Mouse (Mus musculus) layer of hippocampus, postnatal 36 days (tissue): ENCODE results near the gene Ube2n. TPM values are rescaled to one million over a fixed set of nuclear protein-coding genes. Genes with fewer than 3 reads are reported as not detected.

ENCODE experiments used
- DNase-seq, 2 experiments: peaks; one replicate each; pipeline ENCODE4 v3.0.0; 2022
- total RNA-seq, 2 experiments: library from RNA; stranded (reverse); gene quantifications; 2 replicates each; pipeline ENCODE4 v1.2.3; 2021

Ube2n gene
- total RNA-seq, result 100 to 1,000 TPM; 192 to 202 TPM

DNA sequence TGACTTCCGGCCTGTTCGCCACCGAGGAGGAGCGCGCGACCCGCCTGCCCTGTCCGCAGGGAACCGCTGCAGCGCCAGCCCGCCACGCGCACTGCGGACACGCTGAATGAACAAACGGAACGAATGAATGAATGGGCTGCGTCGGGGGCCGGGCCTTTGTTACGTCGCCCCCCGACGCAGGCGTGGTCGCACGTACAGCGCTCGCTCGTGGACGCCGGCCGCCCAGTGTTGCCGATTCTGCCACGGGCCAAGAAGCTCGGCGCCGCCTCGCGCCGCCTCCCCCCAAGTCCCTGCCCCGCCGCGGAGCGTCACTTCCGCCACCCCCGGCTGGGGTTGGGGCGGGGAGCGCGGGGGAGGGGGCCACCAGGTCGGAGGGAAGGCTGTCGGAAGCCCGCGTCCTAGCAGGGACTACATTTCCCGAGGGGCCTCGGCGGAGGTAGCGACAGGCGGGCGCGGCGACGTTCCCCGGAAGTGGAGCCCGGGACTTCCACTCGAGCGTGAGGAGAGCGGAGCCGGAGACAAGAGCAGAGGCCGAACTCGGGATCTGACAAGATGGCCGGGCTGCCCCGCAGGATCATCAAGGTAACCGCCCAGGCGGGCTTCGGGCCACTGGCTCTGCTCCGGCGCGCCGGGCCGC, at the start of gene Ube2n:
Gene Ube2n, plus strand, starts transcription at position 490 of the 637 bp plus-strand sequence.
- peak; percentile 98 to 99 for DNase-seq

GRCm38 (mm10) chr10:95465485-95465896, 49.5 kb upstream of the Ube2n start:
- DNase-seq, result no peak

DNA sequence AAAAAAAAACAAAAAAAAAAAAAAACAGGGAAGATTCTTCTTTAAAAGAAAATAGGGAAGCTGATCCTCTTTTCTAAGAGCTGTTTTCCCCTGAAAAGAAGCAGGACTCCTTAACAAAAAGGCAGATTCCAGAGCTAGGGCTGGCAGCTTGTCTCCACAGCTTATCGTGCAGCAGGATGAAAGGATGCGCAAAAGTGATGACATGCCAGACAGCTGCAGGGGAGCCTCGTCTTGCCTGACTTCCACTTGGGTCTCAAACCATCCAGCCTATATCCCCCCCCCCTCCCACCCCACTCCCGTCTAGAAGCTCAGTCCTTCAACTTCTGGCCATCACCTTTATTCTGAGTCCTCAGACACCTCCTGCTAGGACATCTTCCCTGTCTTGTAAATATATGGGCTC, 46.1 kb upstream of the Ube2n start:
- no peak for DNase-seq

- no peak for DNase-seq
These were observed 43.8 kb upstream of the Ube2n start for GRCm38 (mm10) chr10:95471186-95471585.

DNA sequence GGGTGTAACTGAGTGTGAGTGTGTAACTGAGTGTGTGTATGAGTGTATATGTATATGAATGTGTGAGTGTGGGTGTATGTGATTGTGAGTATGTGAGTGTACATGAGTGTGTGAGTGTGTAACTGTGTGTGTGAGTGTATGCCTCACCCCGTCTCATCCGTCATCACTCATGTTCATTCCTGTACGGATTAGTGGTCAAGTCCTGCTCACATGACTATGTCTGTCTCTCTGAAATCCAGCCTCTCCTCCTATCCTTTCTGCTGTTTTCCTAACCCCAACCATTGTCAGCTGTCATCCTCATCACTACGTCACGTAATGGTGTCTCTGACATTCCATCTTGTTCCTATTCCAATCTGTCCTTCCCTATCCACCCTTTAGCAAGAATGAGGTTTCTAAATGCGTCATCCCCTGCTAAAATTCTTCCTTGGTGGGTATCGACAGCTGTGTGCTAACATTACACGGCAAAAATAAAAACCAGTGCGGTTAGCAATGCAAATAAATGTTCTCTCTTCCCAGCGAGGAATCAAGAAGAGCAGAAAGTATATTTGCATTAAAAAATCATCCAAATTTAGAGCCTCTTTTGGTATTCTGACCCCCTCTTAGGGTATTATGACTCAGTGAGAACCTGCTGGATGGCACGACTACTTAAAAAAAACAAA, 42.9 kb upstream of the Ube2n start:
- peak in 1 of 2 experiments; percentile 8 for DNase-seq

- DNase-seq, result peak; percentile 76 to 82
These were observed 39.0 kb upstream of the Ube2n start for GRCm38 (mm10) chr10:95475923-95476322.

GRCm38 (mm10) chr10:95477516-95477915, 37.4 kb upstream of the Ube2n start:
- DNase-seq, result no peak

- DNase-seq, result no peak
These were observed 25.3 kb upstream of the Ube2n start for GRCm38 (mm10) chr10:95489653-95490052.

- DNase-seq, result no peak
These were observed 20.7 kb upstream of the Ube2n start for GRCm38 (mm10) chr10:95494268-95494667.

GRCm38 (mm10) chr10:95501033-95501432, 13.9 kb upstream of the Ube2n start:
- no peak for DNase-seq

DNA sequence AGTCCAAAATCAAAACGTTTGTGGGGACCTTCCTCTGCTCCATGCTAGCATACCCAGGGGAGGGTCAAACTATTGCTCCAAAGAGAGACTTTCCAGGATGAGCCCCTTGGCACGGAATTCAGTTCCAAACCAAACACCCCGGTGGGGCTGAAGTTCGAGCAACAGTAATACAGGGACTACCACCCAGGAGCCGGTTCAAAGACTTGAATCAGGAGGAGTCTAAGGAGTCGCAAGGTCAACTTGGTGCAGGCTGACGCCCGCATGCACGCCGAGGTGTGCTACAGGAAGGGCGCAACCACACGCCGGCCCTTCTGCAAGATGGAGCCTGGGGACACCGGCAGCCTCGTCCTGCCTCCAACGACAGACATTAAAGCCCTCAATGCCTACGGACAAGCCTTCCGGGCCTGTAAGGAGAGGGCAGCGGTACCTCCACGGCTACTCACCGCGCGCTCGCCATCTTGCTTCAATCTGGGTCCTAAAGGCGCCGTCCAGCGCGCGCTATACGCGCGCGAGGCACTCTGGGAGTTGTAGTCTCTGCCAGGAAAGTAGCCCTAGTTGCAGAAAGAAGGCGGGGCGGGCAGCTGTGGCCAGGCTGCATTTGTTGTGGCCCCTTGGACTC, 13.4 kb upstream of the Ube2n start, which contains the start of gene Mrpl42:
Gene Mrpl42, minus strand, starts transcription at position 478 of the 619 bp plus-strand sequence.
- DNase-seq, result peak; percentile 79 to 83

GRCm38 (mm10) chr10:95503443-95504235, 11.3 kb upstream of the Ube2n start:
- DNase-seq, result no peak

DNA sequence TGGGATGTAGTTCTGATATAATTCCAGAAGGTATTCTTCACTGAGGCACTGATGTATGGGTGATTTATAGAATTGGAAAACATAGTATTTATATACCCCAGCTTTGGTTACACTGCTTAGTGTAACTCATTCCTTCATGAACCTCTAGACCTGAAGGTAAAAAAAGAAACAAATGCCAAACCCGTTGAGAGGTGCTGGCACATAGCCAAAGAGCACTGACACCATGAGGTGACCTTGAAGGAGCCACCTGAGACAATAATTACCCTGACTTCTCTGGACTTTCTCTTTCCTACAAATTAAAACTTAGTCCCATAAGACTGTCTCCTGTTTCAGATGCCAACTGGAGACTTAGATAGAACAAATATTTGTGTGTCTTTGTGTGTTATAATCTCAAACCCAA, 10.6 kb upstream of the Ube2n start:
- no peak for DNase-seq

DNA sequence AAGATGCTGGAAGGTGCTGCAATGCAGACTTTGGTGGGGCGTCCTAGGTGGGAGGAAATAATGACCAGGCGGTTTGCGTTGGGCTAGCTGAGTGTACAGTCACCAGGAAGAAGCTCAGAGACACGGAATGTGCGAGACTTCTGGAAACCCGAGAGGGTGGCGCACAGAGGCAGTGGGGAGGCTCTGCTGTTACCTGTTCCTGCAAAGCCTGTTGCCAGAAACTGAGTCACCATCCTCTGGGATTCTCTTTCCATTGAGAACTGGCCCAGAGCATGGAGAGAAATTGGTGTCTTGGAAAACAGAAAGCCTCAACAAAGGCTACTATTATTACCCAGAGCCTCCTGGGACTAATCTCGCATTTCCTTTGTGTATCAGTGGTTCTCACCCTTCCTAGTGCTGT, 6.8 kb upstream of the Ube2n start:
- DNase-seq, result no peak

DNA sequence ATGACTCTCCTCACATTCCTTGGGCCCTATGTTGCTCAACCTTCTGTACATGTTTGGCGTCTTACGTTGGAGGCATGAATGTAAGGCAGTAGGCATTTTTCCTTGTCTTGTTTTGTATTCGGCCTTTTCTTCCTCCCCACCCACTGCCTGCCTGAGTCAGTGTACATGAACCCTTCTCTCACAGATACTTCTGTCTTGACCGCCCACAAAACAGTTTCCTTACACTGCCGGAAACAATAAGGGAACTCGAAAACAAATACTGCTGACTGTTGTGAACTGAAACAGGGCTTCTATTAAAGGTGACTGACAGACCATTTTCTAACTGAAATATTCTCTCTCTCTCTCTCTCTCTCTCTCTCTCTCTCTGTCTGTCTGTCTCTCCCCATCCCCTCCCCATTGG, 6.2 kb upstream of the Ube2n start:
- no peak for DNase-seq

- no peak for DNase-seq
These were observed 5.7 kb upstream of the Ube2n start for GRCm38 (mm10) chr10:95509263-95509662.

DNA sequence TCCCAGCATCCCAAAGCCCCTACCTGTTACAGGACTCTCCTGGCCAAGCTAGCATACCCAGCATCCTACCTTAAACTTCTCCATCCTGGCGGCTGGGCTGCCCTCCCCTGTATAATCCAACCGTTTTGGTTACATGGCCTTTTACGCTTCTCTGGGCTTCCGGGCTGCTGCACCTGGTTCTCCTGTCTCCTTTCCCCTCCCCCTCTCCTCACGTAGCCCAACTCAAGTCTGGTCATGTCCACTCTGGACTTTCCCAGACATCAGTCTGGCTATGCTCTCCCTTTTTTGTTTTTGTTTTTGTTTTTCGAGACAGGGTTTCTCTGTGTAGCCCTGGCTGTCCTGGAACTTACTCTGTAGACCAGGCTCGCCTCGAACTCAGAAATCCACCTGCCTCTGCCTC, 2.3 kb upstream of the Ube2n start:
- no peak for DNase-seq

DNA sequence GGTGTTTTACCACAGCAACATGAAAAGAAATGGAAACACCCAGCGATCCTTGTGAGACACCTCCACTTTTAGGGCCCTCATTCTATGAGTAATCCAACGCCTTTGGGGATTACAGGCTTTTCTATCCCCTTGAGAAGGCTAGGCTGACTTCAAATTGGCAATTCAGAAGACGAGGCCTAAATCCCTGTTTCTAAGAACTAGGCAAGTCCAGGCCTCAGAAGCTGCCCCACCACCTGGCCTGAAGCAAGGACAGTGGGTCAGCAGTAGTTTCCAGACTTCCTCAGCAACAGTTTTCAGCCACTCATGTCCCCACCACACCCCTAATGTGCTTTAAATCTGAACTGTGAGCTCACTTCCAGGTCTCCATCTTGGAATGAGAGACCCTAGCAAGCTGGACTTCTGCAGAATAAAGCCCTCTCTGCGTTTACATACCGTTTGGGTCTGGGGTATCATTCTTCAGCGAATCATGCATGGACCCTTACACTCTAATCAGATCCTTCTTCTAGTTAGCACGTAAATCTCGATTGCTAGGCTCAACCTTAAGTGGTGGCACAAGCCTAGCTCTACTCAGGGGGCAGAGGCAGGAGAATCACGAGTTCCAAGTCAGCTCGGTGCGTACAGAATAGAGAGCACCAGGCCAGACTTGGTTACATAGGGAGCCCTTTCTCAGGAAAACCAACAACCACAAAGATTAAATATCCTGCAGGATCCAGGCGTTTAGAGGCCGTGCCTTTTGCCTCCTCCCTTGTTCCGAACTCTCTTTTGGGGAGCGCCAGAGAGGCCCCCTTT, 983 bp upstream of the Ube2n start:
- no peak for DNase-seq

DNA sequence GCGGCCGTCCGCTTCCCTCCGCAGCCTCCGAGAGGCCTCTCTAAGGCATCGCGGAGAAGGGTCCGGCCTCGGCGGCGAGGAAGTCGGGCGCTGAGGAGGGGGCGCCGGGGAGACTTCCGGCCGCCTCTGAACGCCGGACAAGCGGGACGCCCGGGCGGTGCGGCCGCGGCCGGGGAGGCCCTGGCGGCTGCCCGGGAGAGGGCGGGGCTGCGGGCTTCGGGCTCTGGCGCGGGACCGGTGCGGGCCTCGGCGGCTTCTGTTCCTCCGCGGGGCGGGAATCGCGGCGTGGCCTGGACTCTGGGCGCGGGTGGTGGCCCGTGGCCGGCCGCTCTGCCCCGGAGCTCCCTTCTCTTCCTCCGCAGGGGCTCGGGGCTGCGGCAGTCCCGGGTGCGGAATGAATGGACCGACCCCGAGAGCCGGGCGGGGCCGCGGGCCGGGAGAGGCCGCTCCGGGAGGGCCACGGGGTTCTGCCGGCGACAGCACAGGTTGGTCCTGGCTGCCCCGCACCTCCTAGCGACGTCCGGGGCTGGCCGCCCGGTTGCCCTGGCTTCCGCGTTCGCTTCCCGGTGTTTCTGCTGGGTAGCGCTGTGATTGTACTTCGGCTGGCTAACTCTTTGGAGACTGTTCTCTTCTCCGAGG, 467 bp downstream of the Ube2n start:
- no peak for DNase-seq

GRCm38 (mm10) chr10:95517656-95518055, 2.7 kb downstream of the Ube2n start:
- DNase-seq, result no peak

GRCm38 (mm10) chr10:95525037-95525675, 10.2 kb downstream of the Ube2n start:
- DNase-seq, result no peak
